Mouse (Mus musculus) adrenal gland, postnatal 0 days (tissue): ENCODE data around the gene Zfp771. TPM values are rescaled to one million over a fixed set of nuclear protein-coding genes. Genes with fewer than 3 reads are reported as not detected.

Experiments
- polyA plus RNA-seq: library from polyadenylated mRNA; unstranded; fragments of >200 nt; fragmentation: Nextera tagmentation; extraction: Ambion mirVana; gene quantifications from 2 replicates; pipeline ENCODE4 v1.2.1, GENCODE M21; 2015

Gene Zfp771
- 58.3 and 67.4 TPM in 2 replicates for polyA plus RNA-seq

DNA sequence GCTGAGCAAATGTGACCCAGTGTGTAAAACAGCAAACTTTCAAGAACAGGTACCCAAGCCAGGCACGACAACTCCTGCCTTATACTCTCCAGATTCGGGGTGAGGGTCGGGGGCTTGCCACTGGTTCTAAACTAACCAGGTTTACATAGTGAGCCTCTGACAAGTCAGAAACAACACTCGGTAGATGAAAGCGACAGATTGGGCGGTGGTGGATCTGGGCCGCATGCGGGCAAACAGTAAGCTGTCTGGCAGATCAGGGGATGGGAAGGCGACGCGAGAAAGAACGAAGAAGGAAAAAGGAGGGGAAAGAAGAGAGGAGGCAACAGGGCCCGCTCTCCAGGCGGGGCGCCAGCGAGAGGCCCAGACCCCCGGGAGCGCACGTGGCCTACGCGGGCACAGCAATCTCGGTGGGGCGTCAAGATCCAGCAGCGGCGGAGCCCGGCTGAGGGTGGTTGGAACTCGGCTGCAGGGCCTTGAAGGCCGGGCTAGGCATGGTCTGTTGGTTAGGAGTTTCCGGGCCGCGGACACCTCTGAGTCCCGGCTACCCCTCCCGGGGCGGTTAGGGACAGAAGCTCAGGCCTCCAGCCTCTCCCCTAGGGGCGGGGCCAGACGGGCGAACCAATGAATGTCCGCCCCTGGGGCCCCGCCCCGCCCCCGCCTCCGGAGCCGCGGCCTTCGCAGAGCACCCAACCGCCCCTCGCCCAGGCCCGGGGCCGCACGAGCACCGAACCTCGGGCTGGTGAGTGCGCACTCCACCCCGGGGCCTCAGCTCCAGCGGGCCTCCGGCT is at the start of gene Zfp771:
Gene Zfp771 (plus strand): TSS at position 405 of the 788 bp plus-strand sequence.

DNA sequence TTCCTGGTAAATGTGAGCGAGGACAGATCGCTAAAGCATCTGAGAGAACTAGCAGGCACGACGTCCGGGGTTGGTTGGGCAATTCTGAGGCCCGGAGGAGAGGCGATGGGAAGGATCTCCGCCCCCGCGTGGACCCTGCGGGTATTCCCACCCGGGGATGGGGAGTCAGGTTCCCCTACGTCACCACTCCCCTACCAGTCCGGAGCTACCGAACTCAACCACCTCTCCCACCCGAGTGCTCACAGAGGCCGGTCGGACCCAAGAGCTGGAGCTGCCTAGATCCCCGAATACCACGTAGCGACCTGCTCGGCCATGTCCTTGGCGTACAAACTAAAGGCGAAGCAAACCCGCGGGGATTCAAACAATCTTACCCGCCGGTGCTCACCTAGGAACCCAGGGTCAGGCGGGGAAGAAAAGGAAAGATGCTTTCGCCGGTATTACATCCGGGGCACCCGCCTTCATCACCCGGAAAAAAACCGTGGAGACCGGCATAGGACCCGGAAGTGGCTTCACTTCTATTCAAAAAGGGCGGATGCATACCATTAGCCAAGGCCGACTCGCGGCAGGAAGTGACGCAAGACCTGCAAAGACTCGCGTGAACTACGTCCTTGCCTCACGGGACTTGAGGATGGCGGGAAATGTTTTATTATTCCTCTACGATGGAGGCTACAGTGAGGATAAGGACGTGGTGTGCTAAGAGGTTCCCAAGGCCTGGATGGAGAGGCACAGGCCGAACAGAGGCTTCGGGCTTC is 48.4 kb upstream of the Zfp771 start, which contains the start of gene Cd2bp2:
Gene Cd2bp2 (minus strand): TSS at position 507 of the 752 bp plus-strand sequence.

DNA sequence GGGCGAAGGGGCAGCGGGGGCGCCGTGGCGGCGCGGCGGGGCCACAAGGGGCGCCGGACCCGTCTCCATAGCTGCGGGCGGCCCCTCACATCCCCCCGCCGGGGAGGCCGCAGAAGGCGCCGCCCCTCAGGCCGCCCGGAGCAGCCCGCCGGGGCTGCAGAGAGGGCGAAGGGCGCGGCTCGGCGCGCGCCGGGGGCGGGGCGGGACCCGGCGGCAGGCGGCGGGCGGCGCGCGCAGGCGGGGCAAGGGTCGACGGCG is 35.9 kb upstream of the Zfp771 start, which contains the start of gene Tbc1d10b:
Gene Tbc1d10b (minus strand): TSS at position 174 of the 258 bp plus-strand sequence.

DNA sequence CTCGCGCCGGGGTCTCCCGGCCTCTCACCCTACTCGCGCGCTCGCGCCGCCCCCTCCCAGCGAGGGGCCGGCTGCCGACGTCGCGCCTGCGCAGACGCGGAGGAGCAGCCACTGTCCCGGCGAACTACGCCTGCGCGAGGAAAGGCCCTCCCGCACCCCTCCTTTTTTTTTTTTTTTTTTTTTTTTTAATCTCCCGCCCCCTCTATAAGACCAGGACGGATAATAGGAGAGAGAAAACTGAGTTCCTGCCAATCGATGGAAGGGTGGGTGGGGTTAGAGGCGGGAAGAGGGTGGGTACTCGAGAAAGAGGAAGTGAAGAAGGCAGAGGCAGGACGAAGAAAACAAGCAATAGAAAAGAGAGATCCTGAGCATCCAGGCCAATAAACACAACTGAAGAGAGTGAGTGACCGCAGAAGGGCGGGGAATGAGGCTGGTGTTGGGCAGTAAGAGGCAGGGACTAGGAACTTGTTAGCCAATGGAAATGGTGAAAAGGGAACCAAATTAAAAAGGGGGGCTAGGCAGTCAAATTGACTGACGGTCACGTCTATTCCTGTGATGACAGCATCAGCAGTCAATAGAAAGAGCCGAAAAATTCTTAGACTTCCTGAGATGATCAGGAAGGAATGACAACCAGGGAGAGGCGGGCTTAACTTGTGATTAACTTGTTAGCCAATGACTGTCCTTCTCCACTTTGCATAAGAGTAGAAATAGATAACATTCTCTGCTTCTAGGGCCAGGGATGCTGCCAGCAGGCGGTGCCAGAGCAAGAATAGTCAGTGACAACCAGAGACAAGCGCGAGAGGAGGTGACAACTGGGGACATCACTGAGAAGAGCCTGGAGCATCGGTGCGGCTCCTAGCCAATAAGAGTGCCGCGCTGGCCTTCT is 35.3 kb upstream of the Zfp771 start, which contains the start of gene Mylpf:
Gene Mylpf (plus strand): TSS at position 338 of the 886 bp plus-strand sequence.

DNA sequence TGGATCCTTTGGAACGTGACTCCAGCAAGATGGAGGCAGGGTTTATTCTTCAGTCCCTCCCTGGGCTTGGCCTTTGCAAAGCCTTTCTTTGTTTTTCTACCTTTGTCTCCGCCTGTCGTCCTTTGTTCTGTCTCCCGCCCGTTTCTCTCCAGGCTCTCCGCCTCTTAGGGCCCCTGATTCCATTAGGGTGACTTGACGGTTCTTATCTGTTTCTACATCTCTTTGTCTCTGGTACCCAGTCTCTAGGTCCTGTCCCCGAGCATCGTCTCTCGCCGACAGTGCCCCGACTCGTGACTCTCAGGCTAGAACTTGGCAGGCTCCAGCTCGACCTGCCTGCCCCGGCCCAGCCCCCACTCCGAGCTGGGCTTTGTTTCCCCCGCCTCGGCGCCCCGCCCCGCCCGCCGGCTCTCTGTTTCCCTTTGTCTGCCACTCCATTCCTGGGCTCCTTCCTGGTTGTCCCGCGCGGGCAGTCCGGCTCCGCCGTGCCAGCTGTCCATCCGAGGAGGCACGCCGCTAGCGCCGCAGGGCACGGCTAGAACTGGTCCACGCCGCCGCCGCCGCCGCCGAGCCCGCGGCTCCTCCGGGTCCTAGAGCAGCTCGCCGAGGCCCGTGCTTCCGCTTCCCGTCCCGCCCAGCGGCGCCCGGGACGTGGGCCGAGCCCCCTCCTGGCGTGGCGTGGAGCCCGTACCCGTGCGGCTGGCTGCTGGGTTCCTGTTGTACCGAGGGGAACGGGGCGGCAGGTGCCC is 11.3 kb upstream of the Zfp771 start, which contains the start of the genes Zfp553 and Sept1:
Gene Zfp553 (plus strand): TSS at position 440 of the 746 bp plus-strand sequence.
Gene Sept1 (minus strand): TSS at position 509 of the 746 bp plus-strand sequence.

DNA sequence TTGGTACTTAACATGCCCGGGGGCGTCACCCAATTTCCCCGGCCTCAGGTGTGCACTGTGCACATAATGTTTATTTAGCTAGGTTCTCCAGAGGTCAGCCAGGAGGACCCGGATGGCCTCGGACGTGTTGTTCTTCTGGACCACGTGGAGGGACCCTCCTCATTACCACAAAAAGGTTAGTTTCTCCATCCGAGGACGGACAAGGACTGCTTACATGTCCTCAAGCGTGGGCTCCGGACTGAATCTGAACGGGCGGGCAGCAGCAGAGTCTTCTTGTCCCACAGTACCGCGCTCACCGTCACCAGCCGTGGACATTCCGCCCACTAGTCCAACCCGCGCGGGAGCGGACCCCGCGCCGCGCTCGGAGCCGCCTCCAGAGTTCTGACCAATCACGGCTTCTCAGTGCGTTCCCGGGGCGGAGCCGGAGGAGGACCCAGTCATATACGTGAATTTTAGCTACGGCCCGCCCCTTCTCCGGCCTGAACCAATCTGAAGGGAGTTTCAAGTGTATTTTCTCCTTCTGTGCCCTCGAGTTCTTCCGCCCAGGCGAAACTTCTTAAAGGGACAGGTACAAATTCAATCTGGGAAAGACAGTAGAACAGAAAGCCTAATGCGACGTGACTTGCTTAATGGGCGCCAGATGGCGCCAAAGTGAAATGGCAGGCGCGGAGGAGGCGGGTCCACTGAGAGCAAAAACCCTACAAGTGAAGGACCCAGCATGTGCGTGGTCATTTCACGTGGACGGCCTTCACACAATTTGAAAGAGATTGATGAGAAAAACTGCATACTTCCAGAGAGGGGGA is 16.4 kb downstream of the Zfp771 start, which contains the start of gene Dctpp1:
Gene Dctpp1 (minus strand): TSS at position 401 of the 803 bp plus-strand sequence.

DNA sequence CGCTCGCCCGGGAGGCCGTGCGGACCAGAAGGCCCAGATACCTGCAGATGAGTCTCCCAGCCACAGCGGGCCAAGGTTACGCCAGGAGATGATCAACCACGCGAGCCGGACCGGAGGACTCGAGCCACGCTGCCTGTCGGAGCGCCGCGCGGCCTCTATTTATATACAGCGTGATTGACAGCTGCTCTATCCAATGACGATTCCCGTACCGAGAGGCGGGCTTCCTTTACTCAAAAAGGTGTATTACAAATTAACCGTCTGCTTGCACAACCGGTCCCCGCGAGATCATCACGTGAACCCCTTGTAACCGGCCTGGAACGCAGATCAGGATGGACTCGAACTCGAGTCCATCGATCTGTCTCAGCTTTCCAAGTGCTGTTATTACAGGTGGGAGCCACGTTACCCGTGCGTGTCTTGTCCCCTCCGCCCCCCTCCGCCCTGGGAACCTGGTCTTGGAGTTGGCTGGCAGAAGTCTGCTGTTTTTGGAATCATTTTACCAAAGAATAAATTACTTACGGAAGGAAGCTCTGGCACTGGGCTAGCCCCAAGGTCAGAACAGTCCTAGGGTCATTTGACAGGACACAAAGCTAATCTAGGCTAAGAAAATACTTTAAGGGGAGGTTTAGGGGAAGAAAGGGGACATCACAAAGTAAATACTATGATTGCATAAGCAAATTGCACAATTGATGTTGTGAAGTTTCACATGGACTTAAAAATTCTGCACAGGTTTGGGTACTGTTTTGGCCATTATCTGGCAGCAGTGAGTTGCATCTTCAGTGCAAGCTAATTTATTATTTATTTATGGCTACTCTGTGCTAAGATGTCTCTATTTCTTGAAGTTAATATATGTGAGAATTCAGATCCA is 30.1 kb downstream of the Zfp771 start, which contains the start of gene Sephs2:
Gene Sephs2 (minus strand): TSS at position 131 of the 865 bp plus-strand sequence.

DNA sequence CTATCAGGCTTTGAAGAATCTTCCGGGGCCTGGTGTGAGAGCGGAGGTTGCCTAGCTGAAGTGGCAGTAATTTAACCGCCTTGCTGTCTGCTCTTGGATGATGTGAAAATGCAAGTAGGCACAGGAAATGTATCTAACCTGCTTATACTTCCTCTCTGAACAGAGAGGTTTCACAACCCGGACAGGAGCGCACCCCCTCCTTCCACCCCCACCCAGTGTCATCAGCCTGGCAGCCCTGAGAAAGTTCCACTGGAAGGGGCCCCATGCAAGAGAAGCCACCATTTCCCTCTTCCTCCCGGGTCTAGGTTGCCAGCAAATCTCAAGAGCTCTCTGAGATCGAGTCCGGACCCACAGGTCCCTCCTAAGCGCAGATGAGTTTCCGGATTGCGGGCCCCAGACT is 52.0 kb downstream of the Zfp771 start, which contains the start of gene Itgal:
Gene Itgal (plus strand): TSS at position 163 of the 400 bp plus-strand sequence.

Other genes with a start within 250 kb of the Zfp771 start
- 30.4 and 57.1 TPM in 2 replicates for gene Mvp, start 229.7 kb upstream of the Zfp771 start, polyA plus RNA-seq
- 1.8 TPM in 1 of 2 replicates, not detected in the other for gene Pagr1b, start 227.8 kb upstream of the Zfp771 start, polyA plus RNA-seq
- gene Pagr1a, start 226.9 kb upstream of the Zfp771 start, polyA plus RNA-seq = 34.5 and 46.8 TPM in 2 replicates
- gene Gm42742, start 223.2 kb upstream of the Zfp771 start, polyA plus RNA-seq = 10.0 and 38.2 TPM in 2 replicates
- gene Prrt2, start 223.1 kb upstream of the Zfp771 start, polyA plus RNA-seq = 6.6 and 10.5 TPM in 2 replicates
- gene Maz, start 217.2 kb upstream of the Zfp771 start, polyA plus RNA-seq = 53.4 and 57.6 TPM in 2 replicates
- 23.5 and 31.1 TPM in 2 replicates for gene Kif22, start 201.8 kb upstream of the Zfp771 start, polyA plus RNA-seq
- gene Zg16, start 156.9 kb upstream of the Zfp771 start, polyA plus RNA-seq = 0.47 TPM in 1 of 2 replicates, not detected in the other
- gene AI467606, start 152.9 kb upstream of the Zfp771 start, polyA plus RNA-seq = 2.1 and 2.7 TPM in 2 replicates
- gene Qprt, start 122.0 kb upstream of the Zfp771 start, polyA plus RNA-seq = 6.9 and 12.9 TPM in 2 replicates
- 1.4 and 1.5 TPM in 2 replicates for gene Spn, start 106.5 kb upstream of the Zfp771 start, polyA plus RNA-seq
- 25.2 and 32.9 TPM in 2 replicates for gene Cd2bp2, start 48.2 kb upstream of the Zfp771 start, polyA plus RNA-seq
- 14.5 and 15.3 TPM in 2 replicates for gene Tbc1d10b, start 35.8 kb upstream of the Zfp771 start, polyA plus RNA-seq
- gene Mylpf, start 35.4 kb upstream of the Zfp771 start, polyA plus RNA-seq = 24.7 and 81.2 TPM in 2 replicates
- 10.4 and 16.9 TPM in 2 replicates for gene Zfp553, start 11.2 kb upstream of the Zfp771 start, polyA plus RNA-seq
- 13.9 and 21.8 TPM in 2 replicates for gene Sept1, start 11.1 kb upstream of the Zfp771 start, polyA plus RNA-seq
- 126 and 177 TPM in 2 replicates for gene Dctpp1, start 16.4 kb downstream of the Zfp771 start, polyA plus RNA-seq
- 93.4 and 161 TPM in 2 replicates for gene Sephs2, start 29.8 kb downstream of the Zfp771 start, polyA plus RNA-seq
- gene Itgal, start 52.0 kb downstream of the Zfp771 start, polyA plus RNA-seq = 0.61 and 1.0 TPM in 2 replicates
- 11.5 and 12.3 TPM in 2 replicates for gene Zfp768, start 101.3 kb downstream of the Zfp771 start, polyA plus RNA-seq
- 5.4 TPM in 2 replicates for gene Zfp747, start 131.8 kb downstream of the Zfp771 start, polyA plus RNA-seq
- 2.4 and 2.6 TPM in 2 replicates for gene 9130019O22Rik, start 142.9 kb downstream of the Zfp771 start, polyA plus RNA-seq
- gene E430018J23Rik, start 149.4 kb downstream of the Zfp771 start, polyA plus RNA-seq = 4.7 and 5.5 TPM in 2 replicates
- gene Zfp764, start 162.5 kb downstream of the Zfp771 start, polyA plus RNA-seq = 3.5 and 4.6 TPM in 2 replicates
- 28.5 and 40.1 TPM in 2 replicates for gene Zfp688, start 177.8 kb downstream of the Zfp771 start, polyA plus RNA-seq
- 4.7 and 6.5 TPM in 2 replicates for gene Zfp689, start 204.9 kb downstream of the Zfp771 start, polyA plus RNA-seq
- 25.3 and 37.3 TPM in 2 replicates for gene Prr14, start 215.3 kb downstream of the Zfp771 start, polyA plus RNA-seq
- 10.2 and 12.1 TPM in 2 replicates for gene Fbrs, start 234.9 kb downstream of the Zfp771 start, polyA plus RNA-seq